Mouse (Mus musculus): ENCODE results near the gene Pgf.

Gene Pgf

GRCm38 (mm10) chr12:85192461-85193108 lies 15.0 kb upstream of the Pgf start:
- DNase-seq (ENCODE audit: low spot score in 2 of 2), result peak in 1 of 2 experiments; percentile 42

- no peak for DNase-seq (ENCODE audit: low spot score in 2 of 2)
These were observed 12.7 kb upstream of the Pgf start for GRCm38 (mm10) chr12:85190290-85190689.

- DNase-seq (ENCODE audit: low spot score in 2 of 2), result no peak
These were observed 8.8 kb upstream of the Pgf start for GRCm38 (mm10) chr12:85186361-85186760.

- no peak for DNase-seq (ENCODE audit: low spot score in 2 of 2)
These were observed 8.2 kb upstream of the Pgf start for GRCm38 (mm10) chr12:85185810-85186209.

- no peak for DNase-seq (ENCODE audit: low spot score in 2 of 2)
These were observed 6.5 kb upstream of the Pgf start for GRCm38 (mm10) chr12:85184118-85184517.

GRCm38 (mm10) chr12:85182898-85183297 lies 5.3 kb upstream of the Pgf start:
- no peak for DNase-seq (ENCODE audit: low spot score in 2 of 2)

GRCm38 (mm10) chr12:85182345-85182643 lies 4.7 kb upstream of the Pgf start:
- DNase-seq (ENCODE audit: low spot score in 2 of 2), result no peak

GRCm38 (mm10) chr12:85181475-85182344 lies 4.1 kb upstream of the Pgf start:
- no peak for DNase-seq (ENCODE audit: low spot score in 2 of 2)

- no peak for DNase-seq (ENCODE audit: low spot score in 2 of 2)
These were observed 704 bp upstream of the Pgf start for GRCm38 (mm10) chr12:85178294-85178693.

GRCm38 (mm10) chr12:85176846-85177523 lies 605 bp downstream of the Pgf start:
- DNase-seq (ENCODE audit: low spot score in 2 of 2), result peak; percentile 27 to 52

- no peak for DNase-seq (ENCODE audit: low spot score in 2 of 2)
These were observed 1.4 kb downstream of the Pgf start for GRCm38 (mm10) chr12:85175926-85176845.

- DNase-seq (ENCODE audit: low spot score in 2 of 2), result no peak
These were observed 2.4 kb downstream of the Pgf start for GRCm38 (mm10) chr12:85175087-85175675.

GRCm38 (mm10) chr12:85174016-85174415 lies 3.6 kb downstream of the Pgf start:
- no peak for DNase-seq (ENCODE audit: low spot score in 2 of 2)

- DNase-seq (ENCODE audit: low spot score in 2 of 2), result no peak
These were observed 6.7 kb downstream of the Pgf start for GRCm38 (mm10) chr12:85170948-85171307.

- no peak for DNase-seq (ENCODE audit: low spot score in 2 of 2)
These were observed 7.2 kb downstream of the Pgf start for GRCm38 (mm10) chr12:85170284-85170947.

GRCm38 (mm10) chr12:85169877-85170276 lies 7.7 kb downstream of the Pgf start:
- DNase-seq (ENCODE audit: low spot score in 2 of 2), result no peak

GRCm38 (mm10) chr12:85169117-85169858 lies 8.3 kb downstream of the Pgf start:
- peak; percentile 81 to 90 for DNase-seq (ENCODE audit: low spot score in 2 of 2)

- no peak for DNase-seq (ENCODE audit: low spot score in 2 of 2)
These were observed 11.0 kb downstream of the Pgf start for GRCm38 (mm10) chr12:85166631-85167030.

- DNase-seq (ENCODE audit: low spot score in 2 of 2), result no peak
These were observed 12.6 kb downstream of the Pgf start for GRCm38 (mm10) chr12:85164996-85165395.

- no peak for DNase-seq (ENCODE audit: low spot score in 2 of 2)
These were observed 18.0 kb downstream of the Pgf start for GRCm38 (mm10) chr12:85159592-85159991.

All from spleen, postnatal 10 days (tissue).